Mouse (Mus musculus) embryonic facial prominence, embryonic 14.5 days (tissue): Measurements from ENCODE around the gene Cel. TPM values are rescaled to one million over a fixed set of nuclear protein-coding genes. Genes with fewer than 3 reads are reported as not detected.

Experiments
- ATAC-seq: fragments of 200-750 bp; cut with Nextera tagmentation; 2 replicates; pipeline ENCODE4 v1.8.0; 2017; ENCODE audit warnings: low read depth, moderate number of reproducible peaks, moderate TSS enrichment
- DNase-seq: peaks from one replicate; pipeline ENCODE4 v3.0.0-alpha.2; 2015; ENCODE audit warnings: low spot score
- H3K27ac ChIP-seq: fragments of 300-500 bp; sonication (generic); replicated peaks from 2 replicates; pipeline ENCODE4 v1.5.1; 2014; ENCODE audit warnings: low read depth, mild to moderate bottlenecking, low read length, moderate library complexity
- H3K27me3 ChIP-seq: fragments of 300-500 bp; sonication (generic); replicated peaks from 2 replicates; pipeline ENCODE4 v1.6.1; 2014; ENCODE audit warnings: low read length; ENCODE audit not compliant: control insufficient read depth, insufficient read depth
- H3K36me3 ChIP-seq: fragments of 300-500 bp; sonication (generic); 2 replicates; pipeline ENCODE4 v1.6.1; 2014; ENCODE audit warnings: low read length, mixed read lengths; ENCODE audit not compliant: control insufficient read depth, insufficient read depth
- H3K4me1 ChIP-seq: fragments of 300-500 bp; sonication (generic); 2 replicates; pipeline ENCODE4 v1.6.1; 2014; ENCODE audit warnings: antibody characterized with exemption, low read length; ENCODE audit not compliant: control insufficient read depth, insufficient read depth
- H3K4me2 ChIP-seq: fragments of 300-500 bp; sonication (generic); 2 replicates; pipeline ENCODE4 v1.6.1; 2014; ENCODE audit warnings: low read depth, mild to moderate bottlenecking, low read length, moderate library complexity, mixed read lengths
- H3K4me3 ChIP-seq: fragments of 300-500 bp; sonication (generic); 2 replicates; pipeline ENCODE4 v1.5.1; 2014; ENCODE audit warnings: low read depth, mild to moderate bottlenecking, low read length
- H3K9ac ChIP-seq: fragments of 300-500 bp; sonication (generic); 2 replicates; pipeline ENCODE4 v1.6.1; 2014; ENCODE audit warnings: low read depth, mild to moderate bottlenecking, low read length, moderate library complexity, mixed read lengths
- H3K9me3 ChIP-seq: fragments of 300-500 bp; sonication (generic); 2 replicates; pipeline ENCODE4 v1.6.1; 2016; ENCODE audit warnings: low read length; ENCODE audit not compliant: control insufficient read depth
- WGBS: fragments of 180-500 bp; shearing (Covaris S2); extraction: QIAGEN DNeasy Blood & Tissue Kit; methylation state at CpG from one replicate; pipeline ENCODE4 v1.1.7; 2014; 5-methylcytosine and 5-hydroxymethylcytosine counted together
- polyA plus RNA-seq: library from polyadenylated mRNA; unstranded; fragments of >200 nt; fragmentation: Nextera tagmentation; extraction: Ambion mirVana; gene quantifications from 2 replicates; pipeline ENCODE4 v1.2.1, GENCODE M21; 2014

Gene Cel
- polyA plus RNA-seq, 1 experiment from 2014 or later: not detected

GRCm38 (mm10) chr2:28522166-28522565 is 41.0 kb downstream of the Cel start:
- DNase-seq: no peak
- ATAC-seq: no peak
- H3K4me2 ChIP-seq: no peak overlapping the region
- H3K36me3 ChIP-seq: no peaks in the 10 kb centered on the region
- H3K27ac ChIP-seq: 0 out of 2 replicates have a peak overlapping the region, but pooled peaks have one; percentile 39
- WGBS: 72% methylated on average over 4 of the region's 4 CpGs
- H3K27me3 ChIP-seq: no peaks in the 10 kb centered on the region
- no peak overlapping the region for H3K4me3 ChIP-seq
- H3K9me3 ChIP-seq: no peaks in the 10 kb centered on the region
- no peak overlapping the region for H3K9ac ChIP-seq
- H3K4me1 ChIP-seq: peaks cover 14% of the 10 kb centered on the region; the same call in 1 of the 2 replicates

- H3K36me3 ChIP-seq: no peaks in the 10 kb centered on the region
- H3K9me3 ChIP-seq: no peaks in the 10 kb centered on the region
- ATAC-seq: no peak
- H3K4me2 ChIP-seq: no peak overlapping the region
- no peak overlapping the region for H3K4me3 ChIP-seq
- DNase-seq: no peak
- H3K27ac ChIP-seq: 0 out of 2 replicates have a peak overlapping the region, but pooled peaks have one; percentile 39
- H3K27me3 ChIP-seq: no peaks in the 10 kb centered on the region
- no peak overlapping the region for H3K9ac ChIP-seq
- WGBS: 90% methylated on average over 5 of the region's 6 CpGs
- peaks cover 14% of the 10 kb centered on the region; the same call in 1 of the 2 replicates for H3K4me1 ChIP-seq
Observed at GRCm38 (mm10) chr2:28521571-28522151, 41.5 kb downstream of the Cel start.

- ATAC-seq (no peak), DNase-seq (no peak)
- peaks cover 7% of the 10 kb centered on the region; the same call in 1 of the 2 replicates for H3K4me1 ChIP-seq
- H3K9ac ChIP-seq: no peak overlapping the region
- H3K27me3 ChIP-seq: no peaks in the 10 kb centered on the region
- no peaks in the 10 kb centered on the region for H3K36me3 ChIP-seq
- H3K4me3 ChIP-seq: no peak overlapping the region
- H3K9me3 ChIP-seq: no peaks in the 10 kb centered on the region
- 76% methylated on average over 5 of the region's 5 CpGs for WGBS
- H3K4me2 ChIP-seq: no peak overlapping the region
- H3K27ac ChIP-seq: no peak overlapping the region
Observed at GRCm38 (mm10) chr2:28520581-28520980, 42.6 kb downstream of the Cel start.

GRCm38 (mm10) chr2:28518231-28518630 is 45.0 kb downstream of the Cel start:
- Histone ChIP-seq H3K36me3 (0 out of 2 replicates have a peak, but pooled peaks cover 5% of the 10 kb centered on the region), H3K27me3 (no peaks in the 10 kb centered on the region), H3K4me3 (no peak overlapping the region), H3K9ac (no peak overlapping the region), H3K9me3 (no peaks in the 10 kb centered on the region), H3K4me1 (peaks cover 7% of the 10 kb centered on the region; the same call in 1 of the 2 replicates), H3K27ac (no peak overlapping the region), H3K4me2 (no peak overlapping the region)
- ATAC-seq: no peak
- no peak for DNase-seq
- 43% methylated on average over 2 of the region's 2 CpGs for WGBS

GRCm38 (mm10) chr2:28517206-28517909 is 45.8 kb downstream of the Cel start:
- DNase-seq (peak; percentile 78), ATAC-seq (peak; percentile 2; the same call in 1 of the 2 replicates)
- Histone ChIP-seq H3K9ac (no peak overlapping the region), H3K4me1 (peaks cover 7% of the 10 kb centered on the region; the same call in 1 of the 2 replicates), H3K36me3 (0 out of 2 replicates have a peak, but pooled peaks cover 5% of the 10 kb centered on the region), H3K9me3 (no peaks in the 10 kb centered on the region), H3K27me3 (no peaks in the 10 kb centered on the region), H3K27ac (no peak overlapping the region), H3K4me3 (no peak overlapping the region), H3K4me2 (no peak overlapping the region)
- 44% methylated on average over 5 of the region's 5 CpGs for WGBS

- ATAC-seq (no peak), DNase-seq (peak; percentile 86)
- no peaks in the 10 kb centered on the region for H3K9me3 ChIP-seq
- 19% methylated on average over 5 of the region's 5 CpGs for WGBS
- peak overlapping the region; percentile 82 for H3K4me3 ChIP-seq
- H3K36me3 ChIP-seq: 0 out of 2 replicates have a peak, but pooled peaks cover 5% of the 10 kb centered on the region
- peaks cover 7% of the 10 kb centered on the region; the same call in 1 of the 2 replicates for H3K4me1 ChIP-seq
- no peak overlapping the region for H3K27ac ChIP-seq
- H3K4me2 ChIP-seq: peak overlapping the region; percentile 94
- peak overlapping the region; percentile 90 for H3K9ac ChIP-seq
- H3K27me3 ChIP-seq: no peaks in the 10 kb centered on the region
Observed at GRCm38 (mm10) chr2:28514489-28514888, 48.7 kb downstream of the Cel start.

GRCm38 (mm10) chr2:28513431-28514370 is 49.5 kb downstream of the Cel start:
- no peaks in the 10 kb centered on the region for H3K9me3 ChIP-seq
- DNase-seq: no peak
- peak; percentile 15 for ATAC-seq
- peaks cover 7% of the 10 kb centered on the region; the same call in 1 of the 2 replicates for H3K4me1 ChIP-seq
- H3K9ac ChIP-seq: peak overlapping the region; percentile 90
- H3K27me3 ChIP-seq: no peaks in the 10 kb centered on the region
- 5% methylated on average over 39 of the region's 47 CpGs for WGBS
- H3K27ac ChIP-seq: peak overlapping the region; percentile 71
- H3K4me3 ChIP-seq: peak overlapping the region; percentile 82
- H3K4me2 ChIP-seq: peak overlapping the region; percentile 94
- 0 out of 2 replicates have a peak, but pooled peaks cover 5% of the 10 kb centered on the region for H3K36me3 ChIP-seq

GRCm38 (mm10) chr2:28512798-28513401 is 50.3 kb downstream of the Cel start, which contains the start of gene Ralgds:
Ralgds (plus strand) TSS chr2:28513125.
- WGBS: 0% methylated on average over 12 of the region's 71 CpGs
- DNase-seq (peak; percentile 69), ATAC-seq (peak; percentile 80)
- Histone ChIP-seq H3K4me3 (peak within 1 kb of the TSS; percentile 82), H3K36me3 (0 out of 2 replicates have a peak, but pooled peaks cover 5% of the 10 kb centered on the region), H3K4me2 (peak within 1 kb of the TSS; percentile 94), H3K4me1 (peaks cover 7% of the 10 kb centered on the region; the same call in 1 of the 2 replicates), H3K27ac (peak within 1 kb of the TSS; percentile 71), H3K9me3 (no peaks in the 10 kb centered on the region), H3K9ac (peak within 1 kb of the TSS; percentile 90), H3K27me3 (no peaks in the 10 kb centered on the region)
